Mouse (Mus musculus) urinary bladder, postnatal 36 days (tissue): Measurements from ENCODE around the gene Atp6v0e2.
"Not testable (repeated sequence)": the region's sequence is repeated elsewhere in the genome, so short reads cannot be mapped to it uniquely, and the experiment has no call there.

Experiments used
- DNase-seq, 2 experiments: peaks; one replicate each; pipeline ENCODE4 v3.0.0; 2022; ENCODE audit warnings: low spot score in 2 of 2, mixed read lengths in 1 of 2

The Atp6v0e2 gene

GRCm38 (mm10) chr6:48537105-48537954 lies at the start of gene Atp6v0e2:
Atp6v0e2 (plus strand) TSS chr6:48537615.
- DNase-seq, result peak; percentile 52 to 75

GRCm38 (mm10) chr6:48487747-48488725 lies 49.4 kb upstream of the Atp6v0e2 start:
- no peak for DNase-seq

- no peak for DNase-seq
Measured at GRCm38 (mm10) chr6:48489741-48490140, 47.7 kb upstream of the Atp6v0e2 start.

DNA sequence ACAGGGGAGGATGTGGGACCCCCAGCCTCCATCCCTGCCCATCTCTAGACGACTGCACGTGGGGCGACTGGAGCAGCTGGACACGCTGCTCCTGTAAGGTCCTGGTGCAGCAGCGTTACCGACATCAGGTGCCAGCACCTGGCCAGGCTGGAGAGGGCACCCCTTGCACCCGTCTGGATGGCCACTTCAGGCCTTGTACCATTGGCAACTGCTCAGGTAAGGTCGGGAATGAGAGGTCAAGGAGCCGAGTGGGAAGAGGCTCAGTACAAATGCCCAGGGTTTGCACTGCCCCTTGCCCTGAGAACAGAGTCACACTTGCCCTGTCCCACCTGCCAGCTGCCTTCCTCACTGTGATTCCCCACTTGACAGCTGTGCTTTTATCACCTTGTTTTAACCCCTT lies 46.1 kb upstream of the Atp6v0e2 start:
- DNase-seq, result no peak

DNA sequence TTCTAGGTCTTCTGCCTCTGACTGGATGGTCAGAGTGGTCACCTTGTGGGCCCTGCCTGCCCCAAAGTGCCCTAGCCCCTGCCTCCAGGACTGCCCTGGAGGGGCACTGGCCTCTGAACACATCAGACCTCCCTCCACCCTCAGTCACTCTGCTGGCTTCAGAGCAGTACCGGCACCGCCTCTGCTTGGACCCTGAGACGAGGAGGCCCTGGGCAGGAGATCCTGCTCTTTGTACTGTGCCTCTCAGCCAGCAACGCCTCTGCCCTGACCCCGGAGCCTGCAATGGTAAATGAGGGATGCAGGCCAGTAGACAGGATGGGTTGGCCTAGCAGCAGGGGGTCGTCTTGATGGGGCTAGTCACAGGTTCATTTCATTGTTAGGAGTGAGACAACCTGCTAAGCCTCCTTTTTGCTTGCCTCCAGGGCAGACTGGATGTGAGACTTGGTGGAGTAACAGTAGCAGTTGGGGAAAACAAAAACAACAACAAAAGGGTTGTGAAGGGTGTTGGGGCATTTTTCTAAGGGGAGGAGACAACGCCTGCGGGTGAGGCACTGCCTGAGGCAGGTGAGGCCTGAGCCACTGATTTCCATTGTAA lies 44.2 kb upstream of the Atp6v0e2 start:
- no peak for DNase-seq

DNA sequence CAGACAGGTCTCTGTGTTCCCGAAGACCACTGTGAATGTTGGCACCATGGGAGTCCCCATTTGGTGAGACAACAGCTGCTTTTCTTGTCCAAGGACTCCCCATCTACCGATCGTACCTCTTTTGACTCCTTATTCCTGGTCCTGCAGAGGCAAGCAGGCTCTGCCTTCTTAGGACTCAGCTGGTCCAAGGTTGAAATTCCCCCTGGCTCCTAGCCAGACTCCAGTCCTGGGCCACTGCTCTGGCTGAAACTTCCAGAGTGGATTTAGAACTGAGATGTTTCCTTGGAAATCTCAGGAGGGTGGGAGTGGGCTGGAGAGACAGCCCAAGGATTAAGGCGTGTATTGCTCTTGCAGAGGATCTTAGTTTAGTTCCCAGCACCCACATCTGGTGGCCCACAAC lies 39.9 kb upstream of the Atp6v0e2 start:
- DNase-seq, result no peak

DNA sequence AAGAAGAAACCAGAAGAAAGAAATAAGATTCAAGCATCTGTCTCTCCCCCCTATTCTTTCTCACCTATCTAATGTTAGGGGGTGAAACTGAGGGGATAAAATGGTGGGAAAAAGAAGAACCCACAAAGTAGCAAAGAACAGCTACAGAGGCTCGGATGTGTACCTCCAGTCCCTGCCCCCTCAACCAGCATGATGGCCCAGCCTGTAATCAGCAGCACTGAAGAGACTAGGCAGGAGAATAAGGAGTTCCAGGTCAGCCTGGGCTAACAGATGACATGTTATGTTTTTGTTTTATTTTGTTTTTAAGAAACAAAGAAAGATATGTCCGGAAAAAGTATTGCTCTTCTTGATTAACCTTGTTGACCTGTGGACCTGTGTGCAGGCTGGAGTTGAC lies 33.6 kb upstream of the Atp6v0e2 start:
- DNase-seq, result no peak

DNA sequence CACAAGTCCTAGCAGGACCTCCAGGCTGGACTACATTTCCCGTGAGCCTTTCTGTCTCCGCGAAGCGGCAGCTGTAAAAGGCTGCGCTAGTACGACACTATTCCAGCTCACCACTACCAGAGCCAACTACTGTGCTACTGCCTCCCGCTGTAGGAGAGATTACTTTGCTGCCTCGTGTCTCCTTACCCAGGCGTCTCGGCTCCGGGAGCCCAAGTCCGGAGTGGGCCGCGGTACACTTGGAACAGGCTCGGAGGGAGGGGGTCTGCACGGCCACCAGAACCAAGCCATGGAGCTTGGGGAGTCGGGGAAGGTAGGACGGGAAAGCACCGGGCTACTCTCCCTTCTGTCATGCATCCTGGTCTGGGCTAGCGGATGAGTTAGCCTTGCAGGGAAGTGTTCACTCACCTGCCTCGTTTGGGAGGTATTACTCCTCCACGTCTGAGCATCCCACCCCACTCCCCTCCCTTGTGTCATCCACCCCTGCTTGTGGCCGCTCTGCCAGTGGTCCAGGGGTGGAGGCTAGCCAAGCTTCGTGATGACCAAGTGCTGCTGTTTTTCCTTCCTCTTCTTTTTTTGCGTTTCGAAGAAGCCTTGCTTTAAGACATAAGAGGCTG lies 33.1 kb upstream of the Atp6v0e2 start:
- peak; percentile 72 to 77 for DNase-seq

DNA sequence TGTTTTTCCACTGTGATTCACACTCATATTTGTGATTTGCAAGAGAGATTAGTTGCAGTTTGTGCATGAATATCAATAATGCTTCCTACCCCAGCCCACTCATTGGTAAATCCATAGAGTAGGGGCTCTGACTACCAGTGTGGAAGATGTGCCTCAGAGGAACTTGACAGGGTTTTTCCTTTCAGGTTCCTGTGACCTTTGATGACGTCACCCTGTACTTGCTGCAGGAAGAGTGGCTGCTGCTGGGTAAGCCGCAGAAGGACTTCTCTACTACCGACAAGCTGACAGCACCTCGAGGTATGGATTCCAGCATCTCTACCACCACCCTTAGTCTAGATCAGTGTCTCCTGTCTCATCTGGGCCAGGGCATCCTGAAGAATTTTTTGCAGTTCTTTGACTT lies 29.3 kb upstream of the Atp6v0e2 start:
- no peak for DNase-seq

- no peak for DNase-seq
Measured at GRCm38 (mm10) chr6:48510426-48510825, 27.0 kb upstream of the Atp6v0e2 start.

GRCm38 (mm10) chr6:48511861-48512260 lies 25.6 kb upstream of the Atp6v0e2 start:
- no peak for DNase-seq

- DNase-seq, result not testable (repeated sequence)
Measured at GRCm38 (mm10) chr6:48524882-48525281, 12.5 kb upstream of the Atp6v0e2 start.

DNA sequence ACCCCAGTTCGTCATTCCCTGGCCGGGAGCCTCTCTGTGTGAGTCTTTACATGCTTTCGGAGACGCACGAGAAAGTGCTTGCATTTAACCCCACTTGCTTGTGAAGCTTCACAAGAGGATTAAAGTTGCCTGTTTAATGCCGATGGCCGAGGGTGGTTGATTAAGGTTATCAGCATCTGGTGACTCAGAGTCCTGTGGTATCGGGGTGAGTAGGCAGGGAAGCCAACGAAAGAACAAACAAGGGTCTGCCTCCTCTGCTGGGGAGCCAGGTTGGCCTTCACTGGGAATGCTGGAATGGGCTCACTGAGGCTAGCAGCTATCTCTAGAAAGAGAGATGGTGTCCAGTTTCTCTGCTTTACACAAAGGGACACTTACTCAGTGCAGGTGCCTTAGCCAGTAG lies 9.5 kb upstream of the Atp6v0e2 start:
- DNase-seq, result no peak

- DNase-seq, result no peak
Measured at GRCm38 (mm10) chr6:48529261-48529660, 8.2 kb upstream of the Atp6v0e2 start.

DNA sequence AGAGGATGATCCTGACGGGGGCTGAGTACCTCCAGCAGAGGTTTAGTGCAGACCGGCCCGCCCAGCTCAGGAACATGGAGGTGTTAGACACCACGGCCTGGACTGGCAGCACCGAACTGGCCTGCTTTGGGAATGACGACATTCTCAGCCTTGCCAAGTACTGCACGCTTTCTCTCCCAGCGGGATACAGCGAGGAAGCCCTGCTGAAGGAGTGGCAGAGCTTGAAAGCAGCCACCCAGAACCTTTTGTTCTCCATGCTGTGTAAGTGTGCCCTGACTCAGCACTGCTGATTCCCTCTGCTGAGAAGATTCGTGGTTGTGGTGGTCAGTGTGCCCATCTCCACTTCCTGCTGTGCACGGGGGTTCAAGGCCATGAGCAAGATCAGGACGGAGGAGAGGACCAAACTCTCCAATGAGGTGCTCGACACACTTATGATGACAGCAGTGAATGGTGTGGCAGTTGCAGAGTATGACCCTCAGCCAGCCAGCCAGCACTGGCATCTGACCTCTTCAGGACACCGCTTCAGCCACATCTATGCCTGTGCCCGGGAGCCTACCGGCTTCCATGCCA lies 7.5 kb upstream of the Atp6v0e2 start:
- DNase-seq, result no peak

DNA sequence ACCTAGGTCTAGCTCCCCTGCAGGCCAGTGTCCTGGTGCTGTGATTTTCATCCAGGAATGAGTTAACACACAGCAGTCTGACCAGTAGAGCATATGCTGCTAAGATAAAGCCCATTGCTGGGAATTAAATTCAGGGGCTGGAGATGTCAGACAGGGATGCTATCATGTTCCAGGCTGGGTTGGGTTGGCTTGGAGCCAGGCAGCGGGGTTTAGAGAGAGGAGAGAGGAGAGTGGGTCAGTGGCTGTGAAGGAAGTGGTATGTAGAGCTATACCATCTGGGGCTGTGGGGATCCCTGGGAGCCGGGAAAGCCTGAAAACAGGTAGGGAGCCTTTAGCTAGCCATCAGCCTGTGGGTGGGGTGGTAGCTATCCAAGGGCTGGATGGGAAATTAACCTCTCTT lies 6.6 kb upstream of the Atp6v0e2 start:
- DNase-seq, result no peak

DNA sequence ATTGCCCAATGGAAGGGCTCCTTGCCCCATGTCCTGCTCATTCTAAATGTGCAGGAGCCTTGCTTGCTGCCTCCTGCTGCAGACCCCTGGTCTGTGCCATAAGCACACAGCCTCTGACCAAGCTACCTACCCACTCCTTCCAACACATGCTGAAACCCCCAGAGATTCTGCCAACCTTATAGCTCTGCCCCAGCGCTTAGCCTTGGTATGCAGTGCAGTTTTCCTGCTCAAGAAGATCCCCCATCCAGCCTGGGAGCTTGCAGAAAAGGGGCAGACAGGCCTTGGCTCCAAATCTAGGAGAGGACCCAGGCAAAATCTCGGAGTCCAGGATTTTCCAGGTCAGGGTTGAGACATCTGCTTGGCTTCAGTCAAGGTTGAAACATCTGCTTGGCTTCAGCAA lies 3.9 kb upstream of the Atp6v0e2 start:
- DNase-seq, result no peak

GRCm38 (mm10) chr6:48534913-48535312 lies 2.5 kb upstream of the Atp6v0e2 start:
- no peak for DNase-seq

GRCm38 (mm10) chr6:48536091-48536490 lies 1.3 kb upstream of the Atp6v0e2 start:
- no peak for DNase-seq

- DNase-seq, result peak in 1 of 2 experiments; percentile 67
Measured at GRCm38 (mm10) chr6:48538841-48539737, 1.7 kb downstream of the Atp6v0e2 start.
